Mouse (Mus musculus): Measurements from ENCODE around the gene Mrpl50.

Mrpl50 gene

GRCm38 (mm10) chr4:49520572-49521340, at the start of gene Mrpl50, which contains the start of gene Zfp189:
Gene Mrpl50, minus strand, starts transcription at chr4:49521093.
Gene Zfp189, plus strand, starts transcription at chr4:49521176.
- in situ Hi-C loops (cut with MboI, MseI) = loop anchor here (5.0 to 10.0 kb wide), 2 partner anchors 112 to 1446 kb away; partner anchors contain the start of gene Rnf20 (in 1 of the 2)

- in situ Hi-C loops (cut with MboI, MseI) = loop anchor here in 1 of 2 experiments (5.0 kb wide), 1 partner anchor 60 kb away; no protein-coding TSS in a partner anchor
Measured at GRCm38 (mm10) chr4:49567613-49568012, 46.7 kb upstream of the Mrpl50 start.

GRCm38 (mm10) chr4:49559915-49560772, 39.3 kb upstream of the Mrpl50 start:
- in situ Hi-C loops (cut with MboI, MseI) = no loop called here

- in situ Hi-C loops (cut with MboI, MseI) = no loop called here
Measured at GRCm38 (mm10) chr4:49558181-49558580, 37.3 kb upstream of the Mrpl50 start.

GRCm38 (mm10) chr4:49557375-49557774, 36.5 kb upstream of the Mrpl50 start:
- in situ Hi-C loops (cut with MboI, MseI) = no loop called here

- in situ Hi-C loops (cut with MboI, MseI) = no loop called here
Measured at GRCm38 (mm10) chr4:49553380-49553779, 32.5 kb upstream of the Mrpl50 start.

- in situ Hi-C loops (cut with MboI, MseI) = no loop called here
Measured at GRCm38 (mm10) chr4:49549383-49549782, 28.5 kb upstream of the Mrpl50 start, which contains the start of gene Aldob. Gene Aldob, minus strand, starts transcription at chr4:49549546.

GRCm38 (mm10) chr4:49547544-49548219, 26.8 kb upstream of the Mrpl50 start:
- in situ Hi-C loops (cut with MboI, MseI) = no loop called here

- in situ Hi-C loops (cut with MboI, MseI) = no loop called here
Measured at GRCm38 (mm10) chr4:49546873-49547543, 26.1 kb upstream of the Mrpl50 start.

- in situ Hi-C loops (cut with MboI, MseI) = no loop called here
Measured at GRCm38 (mm10) chr4:49546026-49546425, 25.1 kb upstream of the Mrpl50 start.

- in situ Hi-C loops (cut with MboI, MseI) = no loop called here
Measured at GRCm38 (mm10) chr4:49540966-49541365, 20.1 kb upstream of the Mrpl50 start.

- in situ Hi-C loops (cut with MboI, MseI) = no loop called here
Measured at GRCm38 (mm10) chr4:49539665-49540064, 18.8 kb upstream of the Mrpl50 start.

- in situ Hi-C loops (cut with MboI, MseI) = no loop called here
Measured at GRCm38 (mm10) chr4:49536671-49537070, 15.8 kb upstream of the Mrpl50 start.

- in situ Hi-C loops (cut with MboI, MseI) = no loop called here
Measured at GRCm38 (mm10) chr4:49535675-49536294, 14.9 kb upstream of the Mrpl50 start.

GRCm38 (mm10) chr4:49535036-49535435, 14.1 kb upstream of the Mrpl50 start:
- in situ Hi-C loops (cut with MboI, MseI) = no loop called here

- in situ Hi-C loops (cut with MboI, MseI) = loop anchor here (5.0 to 10.0 kb wide), 2 partner anchors 110 to 1448 kb away; partner anchors contain the start of gene Rnf20 (in 1 of the 2)
Measured at GRCm38 (mm10) chr4:49522576-49522975, 1.7 kb upstream of the Mrpl50 start.

GRCm38 (mm10) chr4:49521346-49521745, 453 bp upstream of the Mrpl50 start:
- in situ Hi-C loops (cut with MboI, MseI) = loop anchor here (5.0 to 10.0 kb wide), 2 partner anchors 111 to 1447 kb away; partner anchors contain the start of gene Rnf20 (in 1 of the 2)

- in situ Hi-C loops (cut with MboI, MseI) = no loop called here
Measured at GRCm38 (mm10) chr4:49519476-49519875, 1.4 kb downstream of the Mrpl50 start.

GRCm38 (mm10) chr4:49514441-49514840, 6.5 kb downstream of the Mrpl50 start:
- in situ Hi-C loops (cut with MboI, MseI) = no loop called here

GRCm38 (mm10) chr4:49512636-49513035, 8.3 kb downstream of the Mrpl50 start:
- in situ Hi-C loops (cut with MboI, MseI) = no loop called here
